Mouse (Mus musculus): Measurements from ENCODE around the gene Ubtf.
"Not testable (repeated sequence)": the region's sequence is repeated elsewhere in the genome, so short reads cannot be mapped to it uniquely, and the experiment has no call there.

The Ubtf gene

DNA sequence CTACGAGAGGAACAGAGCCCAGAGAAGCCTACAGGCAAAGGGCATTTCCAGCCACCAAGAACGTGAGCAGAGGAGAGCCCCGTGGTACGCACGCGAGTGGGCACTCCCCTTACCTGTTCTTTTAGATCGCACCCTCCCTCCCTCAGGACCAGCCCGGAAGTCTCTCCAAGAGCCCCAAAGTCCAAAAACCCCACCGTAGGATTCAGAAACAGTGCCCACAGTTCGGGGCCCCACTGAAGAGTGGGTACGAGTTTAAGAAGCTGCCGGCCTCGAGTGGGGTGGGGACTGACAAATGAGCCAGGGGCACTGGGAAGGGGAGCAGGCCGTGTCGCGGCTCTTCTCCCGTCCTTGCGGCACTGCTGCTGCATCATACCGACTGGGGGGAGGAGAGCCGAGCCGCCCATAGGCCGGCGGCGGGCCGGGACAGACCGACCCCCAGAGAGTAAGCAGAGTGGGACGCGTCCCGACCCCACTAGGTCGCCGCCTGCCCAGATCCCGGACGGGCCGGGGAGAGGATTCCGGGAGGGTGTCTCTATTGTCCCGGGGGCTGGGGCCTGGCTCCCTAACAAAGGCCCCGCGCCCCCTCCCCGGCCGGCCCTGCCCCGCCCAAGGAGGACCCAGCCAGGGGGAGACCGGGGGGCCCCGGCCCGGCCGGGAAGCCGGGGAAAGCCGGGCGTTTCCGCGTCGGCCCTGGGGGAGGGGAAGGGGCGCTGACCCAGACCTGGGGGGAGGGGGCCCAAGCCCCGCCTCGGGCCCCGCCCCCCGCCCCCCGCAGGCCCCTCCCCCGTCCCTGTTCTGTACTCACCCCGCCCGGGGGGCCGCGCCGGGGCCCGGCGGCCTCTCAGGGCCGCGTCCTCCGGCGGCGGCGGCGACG is 23.7 kb downstream of the Ubtf start:
- DNase-seq (ENCODE audit: low spot score in 2 of 2), result peak; percentile 58 to 71

DNA sequence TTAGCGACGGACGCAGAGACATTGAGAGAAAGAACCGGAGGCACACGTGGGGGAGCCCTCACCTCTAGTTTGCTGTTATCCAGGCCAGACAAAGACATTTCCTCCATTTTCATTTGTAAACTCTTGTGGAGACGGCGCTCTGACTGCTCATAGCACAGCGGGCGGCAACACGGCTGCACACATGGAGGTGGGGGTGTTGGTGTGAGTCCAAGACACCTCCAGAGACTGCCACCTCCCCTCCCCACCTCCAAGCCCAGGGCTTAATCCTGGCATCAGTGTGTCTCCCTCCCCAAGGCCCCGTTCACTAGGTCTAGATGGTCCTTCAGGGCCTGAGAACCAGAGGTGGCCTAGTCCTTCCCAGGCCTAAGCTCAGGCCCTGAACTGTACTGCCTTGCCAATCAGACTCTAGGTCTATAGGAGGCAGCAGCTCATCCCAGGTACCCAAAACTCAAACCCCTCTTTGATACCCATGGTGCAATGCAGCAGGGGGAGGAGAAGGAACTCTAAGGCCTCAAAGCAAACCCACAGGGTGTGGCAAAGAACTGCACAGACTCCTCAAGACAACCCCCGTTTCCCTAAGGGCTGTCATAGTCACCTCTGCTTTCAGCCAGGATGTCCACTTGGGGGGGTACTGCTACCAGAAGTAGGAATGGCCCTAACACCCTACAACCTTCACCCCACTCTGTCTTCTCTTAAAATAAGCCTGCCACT is 24.5 kb downstream of the Ubtf start:
- DNase-seq (ENCODE audit: low spot score in 2 of 2), result no peak

DNA sequence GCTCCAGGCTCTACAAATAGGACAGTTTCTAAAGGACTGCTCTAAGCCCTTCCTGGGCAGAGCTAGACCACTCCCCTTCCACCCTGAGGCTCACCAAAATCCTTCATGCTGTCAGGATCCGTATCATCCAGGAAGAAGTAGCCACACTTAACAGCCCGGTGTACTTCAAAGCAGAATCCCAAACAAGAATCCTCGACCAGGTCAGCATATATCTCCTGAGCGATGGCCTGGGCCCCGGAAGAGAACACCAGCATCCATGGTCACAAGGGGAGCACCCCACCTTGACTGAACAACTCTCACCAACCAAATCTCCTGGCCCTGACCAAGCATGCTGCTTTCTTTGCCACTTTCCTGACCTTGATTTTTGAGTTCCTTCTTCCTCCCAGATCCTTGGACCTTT is 25.1 kb downstream of the Ubtf start:
- no peak for DNase-seq (ENCODE audit: low spot score in 2 of 2)

DNA sequence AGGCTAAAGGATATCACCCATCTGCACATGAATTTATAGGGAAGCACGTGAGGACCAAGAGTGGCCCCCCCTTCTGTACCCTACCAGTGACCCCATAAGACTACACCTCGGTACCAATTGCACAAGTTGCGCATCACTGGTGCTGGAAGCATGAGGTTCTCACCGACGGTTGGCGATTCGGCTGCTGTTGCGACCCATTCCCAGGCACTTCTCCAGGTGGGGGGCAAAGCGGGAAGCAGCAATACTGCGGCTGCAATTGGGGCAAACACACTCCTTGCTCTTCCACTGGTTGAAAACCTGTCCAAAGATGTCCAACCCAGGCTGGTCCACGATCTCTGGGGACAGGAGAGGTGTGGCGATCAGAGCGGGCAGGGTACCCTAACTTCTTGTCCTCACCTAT is 25.6 kb downstream of the Ubtf start:
- DNase-seq (ENCODE audit: low spot score in 2 of 2), result no peak

DNA sequence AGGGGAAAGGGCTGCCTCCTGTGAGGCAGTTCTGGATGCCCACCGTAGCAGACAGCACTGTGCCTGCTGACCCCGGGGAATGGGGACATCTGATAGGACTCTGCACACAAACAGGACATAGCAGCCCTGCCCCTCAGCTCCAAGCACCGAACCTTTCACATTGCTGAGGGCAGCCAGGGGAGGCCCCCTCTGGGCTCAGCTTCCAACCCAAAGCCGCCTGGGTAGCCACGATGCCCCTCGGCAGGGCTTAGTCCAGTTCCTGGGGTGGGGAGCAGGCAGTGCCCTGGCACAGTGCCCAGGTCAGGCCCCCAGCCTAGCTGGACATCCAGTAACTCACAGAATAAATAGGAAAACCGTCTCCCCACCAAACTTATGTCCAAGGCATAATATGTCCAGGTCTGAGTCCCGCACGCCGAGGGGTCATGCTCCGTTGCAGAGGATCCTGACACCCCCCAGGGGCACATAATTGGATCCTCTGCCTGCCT is 28.4 kb downstream of the Ubtf start:
- no peak for DNase-seq (ENCODE audit: low spot score in 2 of 2)

DNA sequence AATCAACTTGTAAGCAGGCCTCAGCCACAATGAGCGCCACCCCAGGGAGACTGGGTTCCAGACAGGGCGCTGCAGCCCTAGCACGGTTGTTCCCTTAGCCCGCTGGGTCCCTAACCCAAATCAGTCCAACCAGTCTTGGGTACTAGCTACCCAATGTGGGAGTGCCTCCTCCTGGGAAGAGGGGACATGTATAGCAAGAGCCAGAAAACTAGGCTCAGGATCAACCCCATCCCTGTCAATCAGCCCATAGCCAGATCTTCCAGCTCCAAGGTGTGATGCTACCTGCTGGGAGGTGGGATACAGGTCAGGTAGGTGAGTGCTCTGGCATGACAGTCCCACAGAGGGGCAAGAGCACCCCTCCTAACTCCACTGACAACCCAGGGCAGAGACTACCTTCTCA is 29.4 kb downstream of the Ubtf start:
- DNase-seq (ENCODE audit: low spot score in 2 of 2), result no peak

DNA sequence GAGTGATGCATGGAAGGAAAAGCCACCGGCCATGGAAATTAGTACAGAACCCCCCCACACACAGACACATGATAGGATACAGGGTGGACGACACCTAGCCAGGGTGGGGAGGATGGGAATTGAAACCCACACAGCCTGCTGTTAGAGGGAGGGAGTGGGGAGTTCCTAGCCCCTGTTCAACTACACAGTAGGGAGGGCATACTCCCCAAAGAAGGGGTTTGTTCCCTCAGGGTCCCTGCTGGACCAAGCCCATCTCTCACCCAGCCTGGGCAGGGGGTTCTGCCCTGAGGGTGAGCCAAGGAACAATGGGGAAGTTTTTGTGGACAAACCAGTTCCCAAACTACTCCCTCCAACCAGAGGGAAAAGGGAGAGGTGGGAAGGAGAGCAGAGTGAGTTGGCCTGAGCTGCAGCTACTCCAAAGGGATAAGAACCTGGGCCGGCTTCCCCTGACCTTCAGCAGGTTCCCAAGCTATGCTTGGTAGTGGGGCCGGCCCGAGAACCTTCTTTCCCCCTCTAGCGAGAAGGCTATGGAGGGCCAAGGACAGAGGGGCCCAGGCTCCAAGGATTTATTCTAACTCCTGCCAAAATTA is 29.9 kb downstream of the Ubtf start:
- no peak for DNase-seq (ENCODE audit: low spot score in 2 of 2)

DNA sequence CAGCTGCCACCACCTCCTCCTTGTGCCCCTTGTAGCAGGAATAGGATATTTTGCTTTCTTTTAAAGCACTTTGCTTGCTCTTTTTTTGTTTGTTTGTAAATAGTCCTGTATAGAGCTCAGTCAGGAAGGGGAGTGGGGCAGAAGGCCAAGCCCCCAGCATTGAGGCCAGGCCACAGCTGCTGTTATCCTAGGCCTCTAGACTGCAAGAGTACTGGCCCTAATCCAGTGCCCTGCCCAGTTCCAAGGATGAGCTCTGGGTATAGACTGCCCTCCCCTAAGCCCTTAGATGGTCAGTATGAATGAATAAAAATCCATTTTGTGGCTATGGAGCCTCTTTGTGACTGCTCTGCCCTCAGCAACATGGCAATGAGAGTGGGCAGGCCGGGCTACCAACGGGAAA is 30.6 kb downstream of the Ubtf start:
- no peak for DNase-seq (ENCODE audit: low spot score in 2 of 2)

DNA sequence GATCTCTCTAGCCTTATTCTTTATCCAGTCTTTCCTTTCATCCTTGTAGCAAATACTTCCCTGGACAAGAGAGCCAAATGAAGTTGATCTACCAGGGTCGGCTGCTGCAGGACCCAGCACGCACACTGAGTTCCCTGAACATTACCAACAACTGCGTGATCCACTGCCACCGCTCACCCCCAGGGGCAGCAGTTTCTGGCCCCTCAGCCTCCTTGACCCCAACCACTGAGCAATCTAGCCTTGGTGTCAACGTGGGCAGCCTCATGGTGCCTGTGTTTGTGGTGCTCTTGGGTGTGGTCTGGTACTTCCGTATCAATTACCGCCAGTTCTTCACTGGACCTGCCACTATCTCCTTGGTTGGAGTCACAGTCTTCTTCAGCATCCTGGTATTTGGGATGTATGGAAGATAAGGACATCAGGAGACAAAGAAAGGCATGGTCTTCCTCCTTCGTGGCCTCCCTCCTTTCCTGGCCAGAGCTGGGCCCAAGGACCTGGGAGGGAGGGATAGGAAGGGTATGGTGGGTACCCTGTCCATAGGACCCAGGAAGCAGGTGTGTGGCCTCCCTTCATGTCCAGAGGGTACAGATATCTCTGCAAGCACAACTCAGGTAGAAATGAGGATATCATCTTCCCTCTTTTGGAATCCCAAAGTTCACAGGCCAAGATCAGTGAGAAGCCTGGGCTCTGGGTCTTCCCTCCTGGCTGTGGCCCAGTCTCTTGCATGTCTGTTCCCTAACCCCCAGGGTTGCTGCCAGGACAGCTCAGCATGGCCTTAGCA is 31.3 kb downstream of the Ubtf start:
- no peak for DNase-seq (ENCODE audit: low spot score in 2 of 2)

DNA sequence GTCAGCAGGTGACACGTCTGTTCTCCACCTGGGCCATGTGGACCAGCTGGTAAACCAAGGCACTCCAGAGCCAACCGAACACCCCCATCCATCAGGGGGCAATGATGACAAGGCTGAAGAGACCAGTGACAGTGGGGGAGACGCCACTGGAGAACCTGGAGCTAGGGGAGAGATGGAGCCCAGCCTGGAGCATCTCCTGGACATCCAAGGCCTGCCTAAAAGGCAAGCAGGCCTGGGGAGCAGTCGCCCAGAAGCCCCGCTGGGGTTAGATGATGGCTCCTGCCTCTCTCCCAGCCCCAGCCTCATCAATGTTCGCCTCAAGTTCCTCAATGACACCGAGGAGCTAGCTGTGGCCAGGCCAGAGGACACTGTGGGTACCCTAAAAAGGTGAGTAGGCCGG is 32.1 kb downstream of the Ubtf start:
- no peak for DNase-seq (ENCODE audit: low spot score in 2 of 2)

DNA sequence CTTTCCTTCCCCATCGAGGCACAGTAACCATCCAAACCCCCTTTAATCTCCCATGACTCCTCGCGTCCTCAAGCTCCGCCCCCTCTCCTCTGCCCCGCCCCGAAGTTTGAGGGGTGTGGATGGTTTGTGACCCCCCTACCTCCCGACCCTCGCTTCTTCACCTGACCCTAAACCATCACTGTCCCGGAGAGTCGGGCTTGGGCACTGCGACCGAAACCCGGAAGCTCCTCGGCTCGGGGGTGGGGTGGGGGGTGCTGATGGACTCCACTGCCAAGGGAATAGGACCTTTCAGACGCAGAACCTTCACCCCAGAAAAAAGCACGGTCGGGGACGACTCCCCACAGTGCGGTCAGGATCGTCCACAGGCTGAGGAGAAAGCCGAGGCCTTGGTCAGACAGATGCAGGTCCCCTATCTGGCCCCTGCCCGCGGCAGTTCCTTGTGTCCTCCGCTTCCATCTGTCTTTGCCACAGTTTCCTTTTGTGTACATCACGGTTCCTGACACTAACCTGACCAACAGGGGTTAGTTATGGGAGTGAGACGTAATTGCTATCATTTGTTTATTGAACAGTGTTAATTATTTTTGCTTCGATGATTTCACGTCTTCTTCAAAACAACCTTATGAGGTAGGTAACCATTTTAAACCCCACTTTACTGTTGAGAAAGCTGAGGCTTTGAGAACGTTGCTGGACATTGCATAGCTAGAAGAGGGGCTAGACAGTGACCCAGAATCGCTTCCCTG is 34.3 kb downstream of the Ubtf start:
- peak in 1 of 2 experiments; percentile 72 for DNase-seq (ENCODE audit: low spot score in 2 of 2)

DNA sequence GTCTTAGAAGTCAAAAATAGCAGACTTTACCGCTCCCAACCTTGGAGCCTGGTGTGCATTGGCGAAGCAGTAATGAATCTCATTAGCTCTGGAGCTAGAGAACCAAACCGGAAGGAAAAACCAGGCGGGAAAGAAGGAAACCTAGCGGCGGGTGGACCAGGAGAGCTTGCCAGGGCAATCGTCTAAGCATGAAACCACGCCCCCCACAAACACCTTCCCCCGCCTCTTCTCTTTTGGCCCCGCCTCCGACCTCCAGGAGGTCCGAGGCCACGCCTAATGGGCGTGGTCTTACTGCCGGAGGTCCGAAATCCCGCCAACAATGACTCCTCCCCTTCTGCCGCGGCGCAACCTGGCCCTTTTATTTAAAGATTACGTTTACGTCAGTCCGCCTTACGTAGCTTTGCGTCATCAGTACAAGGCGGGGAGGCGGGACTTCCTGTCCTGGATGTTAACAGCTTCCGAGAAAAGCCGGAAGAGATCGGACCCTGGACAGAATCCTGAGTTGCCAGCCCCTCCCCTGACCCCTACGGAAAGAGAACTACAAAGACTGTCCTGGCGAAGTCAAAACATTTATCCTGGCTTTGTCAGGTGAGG is 34.9 kb downstream of the Ubtf start, which contains the start of gene Tmub2:
Gene Tmub2, plus strand, starts transcription at position 431 of the 594 bp plus-strand sequence.
- DNase-seq (ENCODE audit: low spot score in 2 of 2), result peak; percentile 92 to 95

DNA sequence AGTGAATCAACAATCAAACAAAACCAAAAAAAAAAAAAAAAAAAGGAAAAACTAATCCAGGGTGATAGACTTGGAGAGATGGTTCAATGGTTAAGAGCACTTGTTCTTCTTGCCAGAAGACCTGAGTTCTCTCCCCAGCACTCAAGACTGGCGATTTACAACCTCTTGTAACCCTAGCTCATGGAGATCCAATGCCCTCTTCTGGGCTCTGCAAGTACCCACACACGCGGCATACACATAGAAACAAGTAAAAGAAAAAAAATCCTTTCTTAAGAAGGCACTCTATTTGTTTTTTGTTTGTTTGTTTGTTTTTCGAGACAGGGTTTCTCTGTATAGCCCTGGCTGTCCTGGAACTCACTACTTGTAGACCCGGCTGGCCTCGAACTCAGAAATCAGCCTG is 35.6 kb downstream of the Ubtf start:
- DNase-seq (ENCODE audit: low spot score in 2 of 2), result no peak

DNA sequence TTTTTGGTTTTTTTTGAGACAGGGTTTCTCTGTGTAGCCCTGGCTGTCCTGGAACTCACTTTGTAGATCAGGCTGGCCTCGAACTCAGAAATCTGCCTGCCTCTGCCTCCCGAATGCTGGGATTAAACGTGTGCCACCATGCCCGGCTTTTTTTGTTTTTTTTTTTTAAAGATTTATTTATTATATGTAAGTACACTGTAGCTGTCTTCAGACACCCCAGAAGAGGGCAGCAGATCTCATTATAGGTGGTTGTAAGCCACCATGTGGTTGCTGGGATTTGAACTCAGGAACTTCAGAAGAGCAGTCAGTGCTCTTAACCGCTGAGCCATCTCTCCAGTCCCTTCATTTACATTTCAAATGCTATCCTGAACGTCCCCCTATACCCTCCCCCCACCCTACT is 39.3 kb downstream of the Ubtf start:
- DNase-seq (ENCODE audit: low spot score in 2 of 2), result not testable (repeated sequence)

DNA sequence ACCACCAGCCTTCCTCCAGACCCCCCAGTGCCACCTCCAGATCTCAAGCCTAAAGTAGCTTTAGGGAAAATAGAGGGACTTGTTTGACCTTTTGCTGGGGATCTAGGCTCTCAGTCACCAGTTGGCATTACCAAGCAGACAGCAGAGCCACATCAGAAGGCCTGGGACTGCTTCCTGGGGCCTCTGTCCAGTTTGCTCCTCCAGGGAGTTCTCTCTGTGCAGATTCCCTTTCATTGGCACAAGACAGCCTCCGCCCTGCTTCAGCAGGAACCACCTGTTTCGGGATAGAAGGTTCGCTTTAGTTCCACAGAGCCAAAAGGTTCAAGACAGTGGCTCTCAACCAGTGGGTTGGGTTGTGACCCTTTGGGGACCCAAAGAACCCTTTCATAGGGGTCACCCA is 39.9 kb downstream of the Ubtf start:
- no peak for DNase-seq (ENCODE audit: low spot score in 2 of 2)

DNA sequence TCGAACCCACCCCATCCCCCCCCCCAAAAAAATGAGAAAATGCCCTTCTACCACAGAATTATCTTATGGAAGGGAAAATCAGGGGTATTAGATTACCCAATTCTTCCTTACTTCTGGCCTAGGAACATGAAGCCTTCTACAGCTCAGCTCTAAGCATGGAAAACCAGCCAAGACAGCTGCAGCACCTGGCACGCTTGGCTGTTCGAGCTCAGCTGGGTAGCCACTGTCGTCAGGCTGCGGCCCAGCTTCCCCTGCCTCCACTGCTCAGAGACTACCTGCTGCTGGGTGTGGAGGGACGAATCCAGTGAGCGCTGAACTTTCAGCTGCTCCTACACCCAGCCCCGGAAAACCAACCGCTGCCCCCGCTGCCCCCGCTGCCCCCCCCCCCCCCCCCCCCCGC is 41.8 kb downstream of the Ubtf start:
- DNase-seq (ENCODE audit: low spot score in 2 of 2), result no peak

DNA sequence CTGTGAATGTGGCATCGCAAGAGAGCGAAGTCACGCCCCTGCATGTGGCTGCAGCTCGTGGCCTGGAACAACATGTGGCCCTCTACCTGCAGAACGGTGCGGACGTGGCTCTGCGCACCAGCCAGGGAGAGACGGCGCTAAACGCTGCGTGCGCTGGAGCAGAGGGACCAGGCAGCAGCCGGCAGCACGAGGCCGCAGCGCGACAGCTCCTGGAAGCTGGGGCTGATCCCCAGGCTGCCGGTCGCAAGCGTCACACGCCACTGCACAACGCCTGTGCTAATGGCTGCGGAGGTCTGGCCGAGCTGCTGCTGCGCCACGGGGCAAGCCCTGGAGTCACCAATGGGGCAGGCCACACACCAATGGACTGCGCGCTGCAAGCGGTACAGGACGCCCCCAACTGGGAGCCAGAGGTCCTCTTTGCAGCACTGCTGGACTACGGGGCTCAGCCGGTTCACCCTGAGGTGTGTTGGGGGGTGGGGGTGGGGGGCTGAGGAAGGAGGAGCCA is 43.1 kb downstream of the Ubtf start:
- DNase-seq (ENCODE audit: low spot score in 2 of 2), result peak in 1 of 2 experiments; percentile 58

DNA sequence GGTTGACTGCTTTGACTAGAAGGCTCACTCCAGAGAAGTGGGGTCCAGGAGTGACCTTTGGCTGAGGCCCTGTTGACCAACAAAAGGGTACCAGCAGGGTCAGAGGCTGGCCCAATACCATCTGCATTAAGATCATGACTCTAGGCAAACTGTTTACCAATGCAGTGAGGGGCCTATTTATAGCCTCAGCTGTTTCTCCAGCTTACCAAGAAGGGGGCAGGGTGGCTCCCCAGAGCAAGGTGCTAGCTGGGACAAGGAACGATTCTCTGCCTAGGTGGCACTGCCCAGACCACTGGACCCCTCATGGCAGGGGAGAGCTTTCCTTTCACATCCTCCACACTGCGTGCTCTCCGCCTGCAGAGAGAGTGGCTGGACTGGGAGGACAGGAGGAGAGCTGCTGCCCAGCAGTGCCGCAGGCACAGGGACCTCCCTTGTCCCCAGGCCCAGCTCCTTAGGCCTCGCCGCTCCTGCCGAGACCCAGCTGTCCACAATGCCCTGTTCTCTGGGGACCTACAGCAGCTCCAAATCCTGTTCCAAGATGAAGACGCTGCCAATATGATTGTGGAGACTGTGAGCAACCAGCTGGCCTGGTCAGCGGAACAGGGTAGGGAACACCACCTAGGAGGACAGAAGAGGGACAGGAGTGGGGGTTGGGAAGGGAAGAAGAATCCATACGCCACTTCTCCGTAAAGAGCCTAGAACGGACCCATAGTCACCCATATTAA is 50.9 kb downstream of the Ubtf start, which contains the start of gene Asb16:
Gene Asb16, plus strand, starts transcription at position 224 of the 725 bp plus-strand sequence.
- no peak for DNase-seq (ENCODE audit: low spot score in 2 of 2)

DNA sequence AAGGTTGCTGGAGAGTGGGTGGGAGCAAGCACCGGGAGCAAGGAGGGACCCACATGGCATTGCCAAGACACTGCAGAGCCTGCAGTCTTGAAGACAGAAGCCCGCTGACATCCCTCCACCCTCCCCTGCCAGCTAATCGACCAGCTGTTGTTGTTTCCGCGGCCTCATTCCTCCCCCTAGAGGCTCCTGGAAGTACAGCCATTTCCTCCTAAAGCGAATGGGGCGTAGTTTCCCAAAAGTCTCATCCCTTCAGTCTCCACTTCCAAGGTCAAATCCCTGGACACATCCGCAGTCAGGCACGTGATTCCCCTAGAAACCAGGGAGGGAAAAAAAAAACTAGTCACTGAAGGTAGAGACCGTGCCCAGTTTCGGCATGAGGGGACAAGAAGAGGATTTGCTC is 52.1 kb downstream of the Ubtf start:
- DNase-seq (ENCODE audit: low spot score in 2 of 2), result peak; percentile 72 to 76
